Mouse (Mus musculus): ENCODE results near the gene Lad1.

DNA sequence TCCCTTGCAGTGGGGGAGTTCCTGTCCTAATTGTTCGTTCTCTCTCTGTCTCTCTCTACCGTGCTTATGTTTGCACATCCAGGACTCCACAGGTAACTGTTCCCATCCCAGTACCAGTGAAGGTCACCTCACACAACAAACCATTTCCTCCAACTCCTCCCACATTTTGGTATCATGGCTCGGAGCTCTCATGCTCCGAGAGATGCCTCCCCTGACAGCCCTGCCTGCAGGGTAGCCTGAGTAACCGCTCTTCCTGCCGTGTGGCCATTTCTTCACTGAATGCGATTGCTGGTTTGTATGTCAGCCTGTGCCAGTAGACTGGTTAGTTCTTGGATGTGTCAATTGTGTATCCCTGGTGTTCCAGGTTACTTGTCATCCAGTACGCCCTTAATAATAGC lies 46.8 kb upstream of the Lad1 start:
- TF ChIP-seq CTCF (conservative IDR thresholded peaks at IDR 0.05; ENCODE audit: low read length) (no peak), POU5F1 (IDR thresholded peaks at IDR 0.05; ENCODE audit: borderline replicate concordance, low read length) (no peak), NANOG (IDR thresholded peaks at IDR 0.05; ENCODE audit: borderline replicate concordance, low read length) (no peak)
